Mouse (Mus musculus) liver (tissue): ENCODE measurements at regions not wholly inside any gene's neighbourhood (a gene's known extent, or its start where the extent isn't known, plus 50 kb on each side); places are given as distances from the start of the nearest gene placed in this dataset.

Source experiments
- DNase-seq: peaks from one replicate; pipeline ENCODE4 v3.0.0-alpha.2; 2020; ENCODE audit warnings: mixed read lengths

- no peak for DNase-seq
Observed at GRCm38 (mm10) chr4:40400089-40400488, 71.9 kb upstream of the Tmem215 start.

DNA sequence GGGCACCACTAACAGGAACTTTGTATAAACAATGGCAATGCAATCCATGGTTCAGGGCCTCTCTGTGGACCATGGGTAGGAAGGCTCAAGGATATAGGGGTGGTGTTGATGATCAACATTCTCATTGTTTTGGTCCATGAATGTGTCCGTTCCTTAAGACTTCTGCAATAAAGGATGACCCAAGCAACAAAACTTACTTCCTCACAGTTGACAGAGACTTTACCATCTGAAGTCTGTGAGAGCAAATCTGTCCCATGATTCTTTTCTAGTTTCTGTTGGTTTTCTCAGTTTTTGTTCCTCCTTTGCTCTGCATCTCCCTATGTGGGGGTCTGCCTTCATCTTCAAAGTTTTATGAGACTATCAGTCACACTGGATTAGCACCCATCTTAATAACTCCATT, 81.8 kb upstream of the Tmem215 start:
- DNase-seq, result no peak

DNA sequence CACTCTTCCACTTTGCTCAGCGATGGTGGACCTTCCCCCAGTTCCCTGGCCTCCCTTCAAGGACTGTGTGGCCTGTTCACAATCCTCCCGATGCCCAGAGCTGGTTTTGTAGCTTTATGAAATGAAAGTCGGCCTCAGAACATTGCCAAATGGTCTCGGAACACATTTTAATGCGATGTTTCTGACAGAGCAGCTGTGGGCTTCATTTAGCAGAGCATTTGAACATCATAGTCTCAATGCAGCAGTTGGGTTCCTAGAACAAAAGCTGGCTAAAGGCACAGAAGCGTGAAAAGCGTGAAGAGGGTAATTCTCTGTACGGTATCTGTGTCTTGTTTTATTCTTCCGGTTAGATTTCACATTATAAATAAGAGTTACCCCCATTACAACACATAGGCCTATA, 86.7 kb upstream of the Tmem215 start:
- no peak for DNase-seq

GRCm38 (mm10) chr4:40384704-40385103, 87.3 kb upstream of the Tmem215 start:
- DNase-seq, result no peak

- DNase-seq, result no peak
Observed at GRCm38 (mm10) chr4:40380309-40380708, 91.7 kb upstream of the Tmem215 start.

- no peak for DNase-seq
Observed at GRCm38 (mm10) chr4:40375439-40376154, 96.4 kb upstream of the Ndufb6 start.

GRCm38 (mm10) chr4:40374213-40374612, 95.0 kb upstream of the Ndufb6 start:
- DNase-seq, result no peak

DNA sequence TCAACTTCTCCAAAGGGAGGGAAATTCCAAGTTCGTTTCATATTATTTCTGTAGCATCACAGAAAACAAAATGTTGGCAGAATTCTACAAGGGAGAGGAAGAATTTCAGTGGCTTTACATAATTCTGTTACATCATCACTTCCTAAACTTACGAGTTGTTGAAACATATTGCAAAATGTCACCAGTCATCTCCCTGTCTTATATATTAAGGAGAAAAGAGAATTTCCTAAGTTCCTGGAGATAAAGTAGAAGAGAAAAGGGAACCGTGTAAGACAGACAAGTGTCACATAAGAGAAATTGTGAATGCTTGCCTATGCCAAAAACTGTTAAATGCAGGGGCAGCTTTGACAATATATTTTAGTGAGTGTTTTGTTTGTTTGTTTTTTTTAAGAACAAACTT, 85.1 kb upstream of the Ndufb6 start:
- no peak for DNase-seq

GRCm38 (mm10) chr4:40359307-40359706, 80.1 kb upstream of the Ndufb6 start:
- DNase-seq, result no peak

- DNase-seq, result no peak
Observed at GRCm38 (mm10) chr4:40357088-40357853, 78.0 kb upstream of the Ndufb6 start.

DNA sequence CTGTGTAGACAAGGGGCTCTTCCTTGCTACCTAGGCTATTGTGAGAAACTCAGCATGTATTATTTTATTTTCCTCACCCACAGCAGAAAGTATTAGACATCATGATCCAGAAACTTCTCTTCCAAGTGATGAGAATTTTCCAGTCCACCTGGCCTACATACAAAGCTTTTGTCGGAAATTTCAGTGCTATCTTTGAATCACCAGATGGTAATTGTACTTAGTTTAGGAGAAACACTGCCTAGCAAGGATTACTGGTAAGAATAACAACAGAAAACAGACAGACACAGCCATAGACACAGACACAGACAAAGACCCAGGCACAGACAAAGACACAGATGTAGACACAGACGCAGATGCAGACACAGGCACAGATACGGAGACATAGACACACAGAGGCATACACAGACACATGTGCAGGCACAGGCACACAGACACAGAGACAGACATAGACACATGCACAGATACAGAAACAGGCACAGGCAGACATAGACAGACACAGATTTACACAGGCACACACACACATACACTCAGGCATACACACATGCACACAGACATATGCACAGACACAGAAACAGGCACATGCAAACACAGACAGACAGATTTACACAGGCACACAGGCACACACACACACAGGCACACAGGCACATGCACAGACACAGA, 76.7 kb upstream of the Ndufb6 start:
- DNase-seq, result no peak

DNA sequence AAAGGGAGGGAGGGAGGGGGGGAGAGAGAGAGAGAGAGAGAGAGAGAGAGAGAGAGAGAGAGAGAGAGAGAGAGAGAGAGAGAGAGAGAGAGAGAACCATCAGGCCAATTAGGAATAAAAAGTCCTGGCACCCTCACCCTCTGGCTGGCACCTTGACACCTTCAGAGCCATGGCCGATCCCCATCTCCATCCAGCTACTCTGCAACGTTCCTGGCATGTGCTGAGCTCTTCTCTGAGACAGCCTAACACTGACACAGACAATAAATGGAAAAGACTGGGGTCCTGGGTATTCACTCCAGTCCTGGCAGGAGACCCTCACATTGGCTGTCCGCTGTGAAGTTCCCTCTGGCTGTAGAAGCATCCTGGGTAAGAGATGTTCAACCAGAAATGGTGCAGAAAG, 75.2 kb upstream of the Ndufb6 start:
- no peak for DNase-seq

- DNase-seq, result no peak
Observed at GRCm38 (mm10) chr4:40351648-40352047, 72.4 kb upstream of the Ndufb6 start.

- DNase-seq, result no peak
Observed at GRCm38 (mm10) chr4:40351090-40351489, 71.9 kb upstream of the Ndufb6 start.

GRCm38 (mm10) chr4:40345847-40346246, 66.6 kb upstream of the Ndufb6 start:
- DNase-seq, result no peak

DNA sequence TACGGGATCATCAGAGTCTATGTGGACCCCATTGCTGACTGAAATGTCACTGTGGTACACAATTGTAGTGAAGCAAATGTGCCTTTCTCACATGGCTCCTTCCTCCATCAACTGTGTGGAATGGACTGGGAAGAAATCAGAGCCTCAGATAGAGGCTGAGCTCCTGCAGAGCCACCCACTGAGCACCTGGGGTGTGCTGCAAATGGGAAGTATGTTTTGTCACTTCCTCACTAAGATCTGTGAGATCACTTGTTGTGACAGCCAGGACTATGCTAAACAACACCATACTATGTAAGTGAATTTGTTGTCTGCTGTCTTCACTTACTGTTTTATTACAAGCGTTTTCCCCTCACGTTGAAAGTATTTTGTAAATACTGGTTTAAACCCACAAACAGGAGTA, 63.0 kb upstream of the Ndufb6 start:
- no peak for DNase-seq

DNA sequence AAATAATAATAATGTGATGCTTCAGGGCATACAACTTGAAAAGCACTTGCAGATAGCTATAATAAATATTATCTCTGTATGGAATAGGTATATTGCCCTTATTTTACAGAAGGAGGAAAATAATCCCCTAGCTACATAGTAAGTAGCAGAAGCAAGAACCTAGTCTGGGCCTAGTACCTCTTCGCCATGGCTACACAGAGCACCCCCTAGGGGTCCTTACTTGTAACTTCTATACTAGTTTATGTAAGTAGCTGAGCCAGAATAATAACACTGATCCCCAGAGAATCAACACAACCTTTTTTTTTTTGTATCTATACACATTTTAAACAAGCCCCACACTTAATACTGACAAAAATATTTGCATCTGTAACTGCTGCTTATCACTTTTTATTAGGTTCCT, 55.6 kb upstream of the Ndufb6 start:
- DNase-seq, result no peak

- DNase-seq, result peak; percentile 14
Observed at GRCm38 (mm10) chr4:40329737-40330136, 50.5 kb upstream of the Ndufb6 start.
